Mouse (Mus musculus): ENCODE measurements around the gene Ccn2. TPM values are rescaled to one million over a fixed set of nuclear protein-coding genes. Genes with fewer than 3 reads are reported as not detected.

Gene Ccn2
- polyA plus RNA-seq, 1 experiment from 2014 or later = 14.7 TPM

GRCm38 (mm10) chr10:24630469-24631081 lies 35.3 kb downstream of the Ccn2 start:
- Histone ChIP-seq H3K4me1 (ENCODE audit: control insufficient read depth, insufficient read depth, low read length) (no peaks in the 10 kb centered on the region), H3K9ac (ENCODE audit: low read depth, low read length) (no peak overlapping the region), H3K27ac (replicated peaks; ENCODE audit: low read depth, low read length) (no peak overlapping the region), H3K4me2 (ENCODE audit: low read depth, low read length) (peak overlapping the region; percentile 41), H3K36me3 (ENCODE audit: control insufficient read depth, insufficient read depth, low read length) (no peaks in the 10 kb centered on the region), H3K27me3 (replicated peaks; ENCODE audit: control insufficient read depth, insufficient read depth, low read length) (no peaks in the 10 kb centered on the region), H3K4me3 (ENCODE audit: low read depth, low read length) (no peak overlapping the region), H3K9me3 (ENCODE audit: control insufficient read depth, low read length) (no peaks in the 10 kb centered on the region)
- DNase-seq (ENCODE audit: low spot score) (peak; percentile 78), ATAC-seq (ENCODE audit: low read depth) (0 out of 2 replicates have a peak, but pooled peaks have one; percentile 44)
- 21% methylated on average over 18 of the region's 18 CpGs for WGBS

DNA sequence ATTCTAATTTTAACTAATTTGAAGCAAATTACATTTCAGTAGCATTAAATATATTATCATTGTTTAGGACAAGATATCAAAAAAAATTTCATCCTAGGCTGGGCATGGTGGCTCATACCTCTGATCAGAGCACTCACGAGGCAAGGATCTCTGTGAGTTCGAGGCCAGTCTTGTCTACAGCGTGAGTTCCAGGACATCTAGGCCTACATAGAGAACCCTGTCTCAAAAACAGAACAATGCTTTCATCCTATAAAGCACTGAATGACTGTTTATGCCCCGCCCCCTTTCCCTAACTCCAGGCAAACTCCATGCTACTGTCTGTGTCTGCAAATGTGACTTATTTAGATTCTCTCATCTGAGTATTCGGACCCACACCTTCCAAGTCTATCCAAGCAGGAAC lies 35.9 kb downstream of the Ccn2 start:
- Histone ChIP-seq H3K4me2 (ENCODE audit: low read depth, low read length) (no peak overlapping the region), H3K9ac (ENCODE audit: low read depth, low read length) (no peak overlapping the region), H3K27ac (replicated peaks; ENCODE audit: low read depth, low read length) (no peak overlapping the region), H3K4me3 (ENCODE audit: low read depth, low read length) (no peak overlapping the region), H3K27me3 (replicated peaks; ENCODE audit: control insufficient read depth, insufficient read depth, low read length) (no peaks in the 10 kb centered on the region), H3K36me3 (ENCODE audit: control insufficient read depth, insufficient read depth, low read length) (no peaks in the 10 kb centered on the region), H3K4me1 (ENCODE audit: control insufficient read depth, insufficient read depth, low read length) (no peaks in the 10 kb centered on the region), H3K9me3 (ENCODE audit: control insufficient read depth, low read length) (no peaks in the 10 kb centered on the region)
- ATAC-seq (ENCODE audit: low read depth) (no peak), DNase-seq (ENCODE audit: low spot score) (no peak)
- 95% methylated on average over 5 of the region's 5 CpGs for WGBS

DNA sequence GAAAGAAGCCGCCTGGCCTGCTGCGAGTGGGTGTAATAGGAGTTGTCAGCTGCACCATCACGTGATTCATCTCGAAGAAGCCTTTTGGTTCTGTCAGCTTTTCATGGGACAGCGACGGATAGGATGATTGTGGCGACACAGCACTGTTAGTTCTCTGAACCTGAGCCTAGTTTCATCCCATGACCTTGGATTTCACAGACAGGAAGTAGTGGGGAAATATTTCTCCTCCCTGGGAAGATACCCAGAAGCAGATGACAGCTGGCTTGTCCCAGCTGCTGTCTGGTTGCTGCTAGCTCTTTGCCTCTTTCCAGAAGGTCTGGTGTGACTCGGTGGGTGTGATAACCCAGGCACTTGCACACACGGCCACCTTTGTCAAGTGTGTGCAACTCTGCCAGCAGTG lies 39.0 kb downstream of the Ccn2 start:
- Histone ChIP-seq H3K4me2 (ENCODE audit: low read depth, low read length) (no peak overlapping the region), H3K9me3 (ENCODE audit: control insufficient read depth, low read length) (no peaks in the 10 kb centered on the region), H3K4me1 (ENCODE audit: control insufficient read depth, insufficient read depth, low read length) (peaks cover 4% of the 10 kb centered on the region; the same call in 1 of the 2 replicates), H3K9ac (ENCODE audit: low read depth, low read length) (no peak overlapping the region), H3K4me3 (ENCODE audit: low read depth, low read length) (no peak overlapping the region), H3K36me3 (ENCODE audit: control insufficient read depth, insufficient read depth, low read length) (no peaks in the 10 kb centered on the region), H3K27ac (replicated peaks; ENCODE audit: low read depth, low read length) (no peak overlapping the region), H3K27me3 (replicated peaks; ENCODE audit: control insufficient read depth, insufficient read depth, low read length) (no peaks in the 10 kb centered on the region)
- DNase-seq (ENCODE audit: low spot score) (no peak), ATAC-seq (ENCODE audit: low read depth) (no peak)
- WGBS = 73% methylated on average over 9 of the region's 9 CpGs

GRCm38 (mm10) chr10:24635331-24635815 lies 40.1 kb downstream of the Ccn2 start:
- ATAC-seq (ENCODE audit: low read depth) = no peak
- H3K4me2 ChIP-seq (ENCODE audit: low read depth, low read length) = no peak overlapping the region
- 75% methylated on average over 11 of the region's 11 CpGs for WGBS
- H3K27me3 ChIP-seq (replicated peaks; ENCODE audit: control insufficient read depth, insufficient read depth, low read length) = no peaks in the 10 kb centered on the region
- no peak overlapping the region for H3K4me3 ChIP-seq (ENCODE audit: low read depth, low read length)
- H3K4me1 ChIP-seq (ENCODE audit: control insufficient read depth, insufficient read depth, low read length) = peaks cover 8% of the 10 kb centered on the region; the same call in 1 of the 2 replicates
- H3K9ac ChIP-seq (ENCODE audit: low read depth, low read length) = no peak overlapping the region
- no peaks in the 10 kb centered on the region for H3K36me3 ChIP-seq (ENCODE audit: control insufficient read depth, insufficient read depth, low read length)
- H3K27ac ChIP-seq (replicated peaks; ENCODE audit: low read depth, low read length) = no peak overlapping the region
- no peaks in the 10 kb centered on the region for H3K9me3 ChIP-seq (ENCODE audit: control insufficient read depth, low read length)
- DNase-seq (ENCODE audit: low spot score) = no peak

DNA sequence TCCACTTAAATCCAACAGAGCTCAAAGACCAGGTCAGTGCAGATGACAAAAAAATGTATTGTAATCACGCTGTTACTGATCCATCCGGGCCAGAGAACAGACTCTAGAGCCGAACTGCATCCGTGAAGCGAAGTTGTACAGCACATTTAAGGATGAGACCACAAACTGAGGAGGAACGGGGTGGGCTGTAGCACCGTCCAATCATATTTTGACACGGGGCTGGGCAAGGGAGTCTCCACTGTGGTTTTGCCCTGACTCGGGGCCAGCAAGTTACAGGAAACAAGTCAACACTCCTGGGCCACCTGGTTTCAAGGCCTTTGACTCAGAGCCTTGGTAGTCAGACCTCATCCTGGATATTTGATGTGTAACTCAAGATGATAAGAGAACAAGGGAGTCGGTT lies 40.6 kb downstream of the Ccn2 start:
- Histone ChIP-seq H3K27me3 (replicated peaks; ENCODE audit: control insufficient read depth, insufficient read depth, low read length) (no peaks in the 10 kb centered on the region), H3K9ac (ENCODE audit: low read depth, low read length) (no peak overlapping the region), H3K4me1 (ENCODE audit: control insufficient read depth, insufficient read depth, low read length) (peaks cover 8% of the 10 kb centered on the region; the same call in 1 of the 2 replicates), H3K27ac (replicated peaks; ENCODE audit: low read depth, low read length) (no peak overlapping the region), H3K4me2 (ENCODE audit: low read depth, low read length) (no peak overlapping the region), H3K9me3 (ENCODE audit: control insufficient read depth, low read length) (no peaks in the 10 kb centered on the region), H3K4me3 (ENCODE audit: low read depth, low read length) (no peak overlapping the region), H3K36me3 (ENCODE audit: control insufficient read depth, insufficient read depth, low read length) (no peaks in the 10 kb centered on the region)
- DNase-seq (ENCODE audit: low spot score) = no peak
- no peak for ATAC-seq (ENCODE audit: low read depth)
- WGBS = 88% methylated on average over 10 of the region's 10 CpGs

GRCm38 (mm10) chr10:24636986-24637385 lies 41.7 kb downstream of the Ccn2 start:
- H3K36me3 ChIP-seq (ENCODE audit: control insufficient read depth, insufficient read depth, low read length) = no peaks in the 10 kb centered on the region
- WGBS = 75% methylated on average over 2 of the region's 2 CpGs

GRCm38 (mm10) chr10:24638306-24639070 lies 43.2 kb downstream of the Ccn2 start:
- peak; percentile 62; the same call in 1 of the 2 replicates for ATAC-seq (ENCODE audit: low read depth)
- H3K36me3 ChIP-seq (ENCODE audit: control insufficient read depth, insufficient read depth, low read length) = no peaks in the 10 kb centered on the region
- H3K4me1 ChIP-seq (ENCODE audit: control insufficient read depth, insufficient read depth, low read length) = peaks cover 8% of the 10 kb centered on the region; the same call in 1 of the 2 replicates
- peak; percentile 84 for DNase-seq (ENCODE audit: low spot score)
- H3K4me2 ChIP-seq (ENCODE audit: low read depth, low read length) = no peak overlapping the region
- H3K4me3 ChIP-seq (ENCODE audit: low read depth, low read length) = no peak overlapping the region
- no peaks in the 10 kb centered on the region for H3K27me3 ChIP-seq (replicated peaks; ENCODE audit: control insufficient read depth, insufficient read depth, low read length)
- H3K9me3 ChIP-seq (ENCODE audit: control insufficient read depth, low read length) = no peaks in the 10 kb centered on the region
- no peak overlapping the region for H3K9ac ChIP-seq (ENCODE audit: low read depth, low read length)
- no peak overlapping the region; the same call in 1 of the 2 replicates for H3K27ac ChIP-seq (replicated peaks; ENCODE audit: low read depth, low read length)
- WGBS = 29% methylated on average over 10 of the region's 10 CpGs

More at GRCm38 (mm10) chr10:24636986-24637385, 41.7 kb downstream of the Ccn2 start:
- H3K4me2 ChIP-seq (ENCODE audit: low read depth, low read length) = no peak overlapping the region
- ATAC-seq (ENCODE audit: low read depth) (no peak), DNase-seq (ENCODE audit: low spot score) (no peak)
- H3K9ac ChIP-seq (ENCODE audit: low read depth, low read length) = no peak overlapping the region
- H3K9me3 ChIP-seq (ENCODE audit: control insufficient read depth, low read length) = no peaks in the 10 kb centered on the region
- H3K4me3 ChIP-seq (ENCODE audit: low read depth, low read length) = no peak overlapping the region
- H3K27me3 ChIP-seq (replicated peaks; ENCODE audit: control insufficient read depth, insufficient read depth, low read length) = no peaks in the 10 kb centered on the region
- H3K27ac ChIP-seq (replicated peaks; ENCODE audit: low read depth, low read length) = no peak overlapping the region
- peaks cover 8% of the 10 kb centered on the region; the same call in 1 of the 2 replicates for H3K4me1 ChIP-seq (ENCODE audit: control insufficient read depth, insufficient read depth, low read length)

DNA sequence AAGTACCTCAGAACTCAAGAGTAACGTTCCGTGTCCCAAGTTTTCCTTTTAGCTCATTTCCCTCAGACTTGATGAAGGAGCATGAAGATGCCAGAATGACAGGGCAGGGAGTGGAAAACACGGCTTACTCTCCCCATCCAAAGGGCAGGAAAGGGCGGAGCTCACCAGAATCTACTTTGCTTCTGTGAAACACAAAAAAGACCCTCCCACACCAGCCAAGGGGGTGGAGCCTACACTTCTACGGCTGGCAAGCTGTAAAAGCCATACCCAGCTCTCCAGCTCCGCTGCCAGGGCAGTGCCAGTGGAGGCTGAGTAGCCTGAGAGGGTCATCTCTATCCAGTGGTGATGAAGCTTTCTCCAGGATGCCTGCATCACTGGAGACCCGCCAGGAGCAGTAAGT lies 44.4 kb downstream of the Ccn2 start:
- H3K27ac ChIP-seq (replicated peaks; ENCODE audit: low read depth, low read length) = no peak overlapping the region
- H3K4me3 ChIP-seq (ENCODE audit: low read depth, low read length) = no peak overlapping the region
- no peaks in the 10 kb centered on the region for H3K36me3 ChIP-seq (ENCODE audit: control insufficient read depth, insufficient read depth, low read length)
- H3K9ac ChIP-seq (ENCODE audit: low read depth, low read length) = no peak overlapping the region
- H3K9me3 ChIP-seq (ENCODE audit: control insufficient read depth, low read length) = no peaks in the 10 kb centered on the region
- peaks cover 8% of the 10 kb centered on the region; the same call in 1 of the 2 replicates for H3K4me1 ChIP-seq (ENCODE audit: control insufficient read depth, insufficient read depth, low read length)
- no peaks in the 10 kb centered on the region for H3K27me3 ChIP-seq (replicated peaks; ENCODE audit: control insufficient read depth, insufficient read depth, low read length)
- ATAC-seq (ENCODE audit: low read depth) (no peak), DNase-seq (ENCODE audit: low spot score) (no peak)
- 59% methylated on average over 7 of the region's 7 CpGs for WGBS
- H3K4me2 ChIP-seq (ENCODE audit: low read depth, low read length) = no peak overlapping the region
